Mouse (Mus musculus): ENCODE measurements around the gene Snx25.
A peak's percentile ranks its signal among the peaks of the same experiment; 100 is the strongest.

Snx25 gene

GRCm38 (mm10) chr8:46010746-46011680, 140.9 kb downstream of the Snx25 start:
- DNase-seq (ENCODE audit: low spot score): no peak

DNA sequence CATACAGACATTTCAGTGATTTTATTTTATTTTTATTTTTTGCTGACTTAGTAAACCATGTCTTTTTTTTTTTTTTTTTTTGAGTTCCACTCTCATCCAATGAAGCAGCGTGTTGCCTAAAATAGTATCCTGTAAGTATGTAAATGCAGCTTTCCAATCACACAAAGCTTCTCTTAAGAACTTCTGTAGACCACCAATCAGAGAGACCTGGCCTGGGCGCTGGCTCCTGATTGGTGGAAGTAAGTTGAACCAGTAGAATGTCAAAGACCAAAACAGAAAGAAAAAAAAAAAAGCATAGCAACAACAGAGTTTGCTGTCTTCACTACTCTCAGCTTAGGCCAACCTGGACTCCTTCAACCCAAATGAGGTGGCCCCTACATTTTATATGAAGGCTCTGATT, 141.7 kb downstream of the Snx25 start:
- DNase-seq (ENCODE audit: low spot score): no peak

DNA sequence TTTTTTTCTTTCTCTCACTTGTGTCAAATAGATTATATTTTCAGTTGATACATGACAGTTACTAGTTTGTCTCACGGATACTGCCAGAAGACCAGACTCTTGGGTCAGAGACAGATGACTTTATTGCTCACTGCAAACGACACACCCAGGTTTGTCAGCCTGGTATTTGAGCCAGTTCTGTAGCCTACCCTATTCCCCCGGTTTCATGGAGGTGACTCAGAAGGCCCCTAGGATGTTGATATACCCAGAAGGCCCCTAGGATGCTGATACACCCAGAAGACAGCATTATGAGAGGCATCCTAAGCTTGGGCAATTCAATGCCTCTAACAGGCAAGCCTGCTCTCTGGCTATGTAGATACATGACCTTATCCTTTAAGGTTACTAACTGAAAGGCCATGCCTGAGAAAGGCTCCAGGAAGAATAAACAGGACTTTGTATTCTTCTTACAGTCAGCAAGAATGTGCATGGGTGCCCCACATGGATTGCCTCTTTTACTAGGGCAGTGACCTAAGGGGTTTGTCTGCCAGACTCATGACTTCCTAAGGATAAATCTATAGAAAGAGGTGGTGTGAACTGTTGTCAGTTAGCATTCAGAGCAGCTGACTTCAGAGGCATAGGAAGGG, 144.8 kb downstream of the Snx25 start:
- no peak for DNase-seq (ENCODE audit: low spot score)

DNA sequence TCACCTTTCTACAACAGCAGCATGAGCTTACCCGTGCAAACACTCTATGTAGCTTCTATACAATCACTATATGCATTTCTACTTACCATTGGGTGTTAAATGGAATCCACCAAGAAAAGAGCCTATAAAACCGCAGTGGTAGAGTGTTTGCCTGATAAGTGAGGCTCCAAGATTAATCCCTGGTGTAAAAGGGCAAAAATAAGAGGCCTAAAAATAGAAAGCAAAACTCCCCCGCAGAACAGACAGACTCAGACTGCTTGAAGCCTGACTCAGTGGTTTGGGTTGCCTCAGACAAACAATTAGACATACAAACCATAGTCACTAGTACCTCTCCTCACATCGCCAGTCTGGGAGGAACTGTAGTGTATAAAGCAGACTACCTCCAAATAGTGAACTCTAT, 146.4 kb downstream of the Snx25 start, which contains the start of gene Ankrd37:
TSS of gene Ankrd37 (minus strand) at position 112 of the 400 bp plus-strand sequence.
- no peak for DNase-seq (ENCODE audit: low spot score)

- DNase-seq (ENCODE audit: low spot score): peak; percentile 99
These were observed 151.9 kb downstream of the Snx25 start for GRCm38 (mm10) chr8:45999784-46000705.

DNA sequence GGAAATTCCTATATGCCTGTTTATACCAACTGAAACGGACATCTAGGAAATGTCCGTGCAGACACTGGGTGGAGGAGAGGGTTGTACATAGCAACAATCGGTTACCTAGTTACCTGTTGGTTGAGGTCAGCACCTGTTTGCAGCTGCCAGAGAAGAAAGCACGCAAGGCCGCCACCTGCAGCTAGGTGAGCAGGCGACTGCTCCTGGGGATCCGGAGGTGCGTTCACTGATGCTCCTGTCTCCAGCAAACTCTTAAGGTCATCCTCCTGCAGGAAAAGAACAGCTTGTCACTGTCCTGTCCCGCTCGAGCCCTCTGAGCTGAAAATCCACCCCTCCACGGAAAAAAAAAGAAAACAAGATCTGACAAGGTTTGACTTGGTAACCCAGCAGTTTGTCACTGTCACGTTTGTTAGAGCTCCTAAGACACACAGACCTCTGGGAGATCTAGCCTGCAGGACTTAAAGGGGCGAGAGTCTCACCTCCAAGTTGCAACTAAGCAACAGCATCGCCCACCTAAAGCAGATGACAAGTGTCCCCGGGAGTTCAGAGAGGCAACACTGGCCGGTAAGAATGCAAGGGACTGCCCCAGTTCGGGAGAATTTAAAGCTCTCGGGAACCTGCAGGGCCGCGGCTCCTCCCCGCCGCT, 152.7 kb downstream of the Snx25 start, which contains the start of gene Lrp2bp:
TSS of gene Lrp2bp (plus strand) at position 166 of the 646 bp plus-strand sequence.
- DNase-seq (ENCODE audit: low spot score): no peak

GRCm38 (mm10) chr8:45998228-45998627, 153.7 kb downstream of the Snx25 start:
- no peak for DNase-seq (ENCODE audit: low spot score)

DNA sequence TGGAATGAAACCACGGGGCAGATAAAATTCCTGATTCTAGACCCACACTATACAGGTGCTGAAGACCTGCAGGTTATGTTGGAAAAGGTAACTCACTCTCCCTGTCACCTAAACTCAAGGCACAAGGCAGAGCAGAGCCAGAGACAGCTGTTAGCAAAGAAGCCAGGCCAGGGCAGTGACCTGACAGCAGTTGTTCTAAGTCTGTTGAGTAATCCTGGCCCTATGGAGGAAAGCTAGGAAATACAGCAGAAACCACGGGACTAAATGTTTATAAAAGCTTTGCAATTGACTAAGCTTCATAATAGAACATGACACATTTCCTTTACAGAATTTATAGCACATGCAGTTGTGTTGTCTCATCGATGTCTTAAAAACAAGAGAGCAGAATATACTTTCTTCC, 156.4 kb downstream of the Snx25 start:
- DNase-seq (ENCODE audit: low spot score): no peak

GRCm38 (mm10) chr8:45994111-45994510, 157.8 kb downstream of the Snx25 start:
- no peak for DNase-seq (ENCODE audit: low spot score)

- DNase-seq (ENCODE audit: low spot score): no peak
These were observed 161.2 kb downstream of the Snx25 start for GRCm38 (mm10) chr8:45990631-45991310.

GRCm38 (mm10) chr8:45988189-45988588, 163.8 kb downstream of the Snx25 start:
- no peak for DNase-seq (ENCODE audit: low spot score)

GRCm38 (mm10) chr8:45986665-45987064, 165.3 kb downstream of the Snx25 start:
- no peak for DNase-seq (ENCODE audit: low spot score)
